Mouse (Mus musculus) liver, embryonic 16.5 days (tissue): ENCODE data around the gene Creld1. TPM values are rescaled to one million over a fixed set of nuclear protein-coding genes. Genes with fewer than 3 reads are reported as not detected.

Experiments
- ATAC-seq: fragments of 200-750 bp; cut with Nextera tagmentation; 2 replicates; pipeline ENCODE4 v1.8.0; 2017; ENCODE audit warnings: low read depth, mild to moderate bottlenecking, moderate number of reproducible peaks, moderate library complexity
- H3K27ac ChIP-seq: fragments of 300-500 bp; sonication (generic); 2 replicates; pipeline ENCODE4 v1.5.1; 2014; ENCODE audit warnings: mild to moderate bottlenecking, low read length
- H3K27me3 ChIP-seq: fragments of 300-500 bp; sonication (generic); 2 replicates; pipeline ENCODE4 v1.6.1; 2014; ENCODE audit warnings: low read depth, low read length, mixed read lengths; ENCODE audit not compliant: control insufficient read depth, insufficient read depth
- H3K36me3 ChIP-seq: fragments of 300-500 bp; sonication (generic); 2 replicates; pipeline ENCODE4 v1.6.1; 2014; ENCODE audit warnings: mild to moderate bottlenecking; ENCODE audit not compliant: control insufficient read depth, insufficient read depth
- H3K4me1 ChIP-seq: fragments of 300-500 bp; sonication (generic); 2 replicates; pipeline ENCODE4 v1.6.1; 2014; ENCODE audit warnings: low read depth, low read length, mixed read lengths; ENCODE audit not compliant: control insufficient read depth
- H3K4me2 ChIP-seq: fragments of 300-500 bp; sonication (generic); 2 replicates; pipeline ENCODE4 v1.6.1; 2014; ENCODE audit warnings: low read depth, low read length, mixed read lengths
- H3K4me3 ChIP-seq: fragments of 300-500 bp; sonication (generic); 2 replicates; pipeline ENCODE4 v1.5.1; 2014; ENCODE audit warnings: low read depth, mild to moderate bottlenecking, low read length
- H3K9ac ChIP-seq: fragments of 300-500 bp; sonication (generic); 2 replicates; pipeline ENCODE4 v1.6.1; 2014; ENCODE audit warnings: low read depth, low read length
- H3K9me3 ChIP-seq: fragments of 300-500 bp; sonication (generic); replicated peaks from 2 replicates; pipeline ENCODE4 v1.6.1; 2016; ENCODE audit warnings: low read length; ENCODE audit not compliant: control insufficient read depth
- WGBS: fragments of 180-500 bp; shearing (Covaris S2); extraction: QIAGEN DNeasy Blood & Tissue Kit; methylation state at CpG from one replicate; pipeline ENCODE4 v1.1.7; 2014; ENCODE audit not compliant: insufficient replicate concordance; 5-methylcytosine and 5-hydroxymethylcytosine counted together
- polyA plus RNA-seq: library from polyadenylated mRNA; unstranded; fragments of >200 nt; fragmentation: Nextera tagmentation; extraction: Ambion mirVana; gene quantifications from 2 replicates; pipeline ENCODE4 v1.2.1, GENCODE M21; 2015

Creld1 gene
- polyA plus RNA-seq, 1 experiment from 2014 or later, result 7.3 TPM

GRCm38 (mm10) chr6:113464040-113464439 lies 19.1 kb upstream of the Creld1 start:
- no peak for ATAC-seq
- 54% methylated on average over 7 of the region's 7 CpGs for WGBS
- Histone ChIP-seq H3K4me3 (no peak overlapping the region), H3K4me1 (no peaks in the 10 kb centered on the region; the same call in none of the 2 replicates), H3K27ac (no peak overlapping the region), H3K27me3 (no peaks in the 10 kb centered on the region), H3K9me3 (no peaks in the 10 kb centered on the region), H3K36me3 (no peaks in the 10 kb centered on the region), H3K9ac (no peak overlapping the region), H3K4me2 (no peak overlapping the region)

DNA sequence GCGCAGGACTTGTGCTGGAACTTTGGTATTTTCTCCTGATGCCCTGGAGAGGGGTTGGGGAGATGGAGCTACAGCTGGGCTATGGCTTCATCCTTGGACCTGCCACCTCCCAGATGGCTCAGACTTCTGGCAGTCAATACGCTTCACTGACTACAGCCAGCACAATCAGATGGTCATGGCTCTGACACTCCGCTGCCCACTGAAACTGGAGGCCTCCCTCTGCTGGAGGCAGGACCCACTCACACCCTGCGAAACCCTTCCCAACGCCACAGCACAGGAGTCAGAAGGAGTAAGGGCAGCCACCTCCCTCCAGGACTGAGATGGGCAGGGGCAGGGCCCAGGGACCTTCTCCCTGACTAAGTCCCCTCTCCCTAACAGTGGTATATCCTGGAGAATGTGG lies 17.5 kb upstream of the Creld1 start:
- Histone ChIP-seq H3K4me2 (no peak overlapping the region), H3K9ac (no peak overlapping the region), H3K9me3 (no peaks in the 10 kb centered on the region), H3K4me3 (no peak overlapping the region), H3K27ac (no peak overlapping the region), H3K36me3 (no peaks in the 10 kb centered on the region), H3K27me3 (peaks cover 13% of the 10 kb centered on the region), H3K4me1 (peaks cover 8% of the 10 kb centered on the region)
- ATAC-seq, result no peak
- 57% methylated on average over 5 of the region's 5 CpGs for WGBS

- WGBS, result 70% methylated on average over 3 of the region's 3 CpGs
Observed at GRCm38 (mm10) chr6:113468512-113468911, 14.6 kb upstream of the Creld1 start.

GRCm38 (mm10) chr6:113469021-113469420 lies 14.1 kb upstream of the Creld1 start:
- Histone ChIP-seq H3K27me3 (peaks cover 20% of the 10 kb centered on the region), H3K9me3 (no peaks in the 10 kb centered on the region), H3K4me3 (peak overlapping the region; percentile 47), H3K4me2 (peak overlapping the region; percentile 61), H3K36me3 (no peaks in the 10 kb centered on the region), H3K27ac (no peak overlapping the region), H3K4me1 (peaks cover 8% of the 10 kb centered on the region), H3K9ac (peak overlapping the region; percentile 5; the same call in 1 of the 2 replicates)
- 2% methylated on average over 9 of the region's 9 CpGs for WGBS
- 0 out of 2 replicates have a peak, but pooled peaks have one; percentile 47 for ATAC-seq

More at GRCm38 (mm10) chr6:113468512-113468911, 14.6 kb upstream of the Creld1 start:
- peaks cover 20% of the 10 kb centered on the region for H3K27me3 ChIP-seq
- H3K4me1 ChIP-seq, result peaks cover 8% of the 10 kb centered on the region
- no peaks in the 10 kb centered on the region for H3K36me3 ChIP-seq
- no peak for ATAC-seq
- no peak overlapping the region for H3K4me2 ChIP-seq
- H3K9me3 ChIP-seq, result no peaks in the 10 kb centered on the region
- H3K4me3 ChIP-seq, result no peak overlapping the region
- no peak overlapping the region; the same call in 1 of the 2 replicates for H3K9ac ChIP-seq
- H3K27ac ChIP-seq, result no peak overlapping the region

DNA sequence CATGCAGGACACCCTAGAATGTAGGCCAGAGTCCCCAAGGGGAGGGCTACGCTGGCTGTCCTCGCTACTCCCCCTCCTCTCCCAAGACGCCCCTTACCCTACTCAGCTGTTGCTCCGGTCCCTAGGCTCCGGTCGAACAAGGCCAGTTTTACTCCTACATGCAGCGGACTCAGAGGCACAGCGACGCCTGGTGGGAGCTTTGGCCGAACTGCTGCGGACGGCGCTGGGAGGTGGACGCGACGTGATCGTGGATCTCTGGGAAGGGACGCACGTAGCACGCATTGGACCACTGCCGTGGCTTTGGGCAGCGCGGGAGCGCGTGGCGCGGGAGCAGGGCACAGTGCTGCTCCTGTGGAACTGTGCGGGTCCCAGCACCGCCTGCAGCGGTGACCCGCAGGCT lies 13.7 kb upstream of the Creld1 start:
- Histone ChIP-seq H3K9ac (peak overlapping the region; percentile 31; the same call in 1 of the 2 replicates), H3K36me3 (no peaks in the 10 kb centered on the region), H3K4me2 (peak overlapping the region; percentile 61), H3K4me1 (peaks cover 8% of the 10 kb centered on the region), H3K27ac (no peak overlapping the region), H3K4me3 (peak overlapping the region; percentile 47), H3K27me3 (peaks cover 20% of the 10 kb centered on the region), H3K9me3 (no peaks in the 10 kb centered on the region)
- 2% methylated on average over 31 of the region's 31 CpGs for WGBS
- ATAC-seq, result peak; percentile 68

DNA sequence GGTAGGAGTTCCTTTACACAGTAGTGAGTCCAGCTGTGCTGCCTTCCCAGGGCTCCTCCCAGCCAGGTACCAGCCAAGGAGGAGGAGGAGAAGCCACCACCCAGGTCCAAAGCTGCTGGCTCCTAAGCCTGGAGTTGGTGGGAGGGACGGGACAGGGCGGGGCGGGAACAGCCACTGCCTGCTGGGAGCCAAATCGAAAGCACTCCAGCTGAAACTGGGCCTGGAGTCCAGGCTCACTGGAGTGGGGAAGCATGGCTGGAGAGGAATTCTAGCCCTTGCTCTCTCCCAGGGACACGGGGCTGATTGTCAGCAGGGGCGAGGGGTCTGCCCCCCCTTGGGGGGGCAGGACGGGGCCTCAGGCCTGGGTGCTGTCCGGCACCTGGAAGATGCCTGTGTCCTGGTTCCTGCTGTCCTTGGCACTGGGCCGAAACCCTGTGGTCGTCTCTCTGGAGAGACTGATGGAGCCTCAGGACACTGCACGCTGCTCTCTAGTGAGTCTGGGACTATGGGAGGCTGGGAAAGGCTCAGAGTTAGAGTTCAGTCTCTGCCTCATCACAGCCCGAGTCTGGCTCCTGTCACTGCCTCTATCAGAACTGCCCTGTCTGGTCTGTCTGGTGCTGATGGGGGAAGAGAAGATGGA lies 11.7 kb upstream of the Creld1 start, which contains the start of gene Il17rc:
TSS of gene Il17rc (plus strand) at position 131 of the 640 bp plus-strand sequence.
- Histone ChIP-seq H3K27me3 (peaks cover 20% of the 10 kb centered on the region), H3K4me2 (peak within 1 kb of the TSS; percentile 53), H3K4me3 (peak within 1 kb of the TSS; percentile 42), H3K27ac (no peak within 1 kb of the TSS), H3K36me3 (no peaks in the 10 kb centered on the region), H3K4me1 (peaks cover 8% of the 10 kb centered on the region), H3K9ac (no peak within 1 kb of the TSS; the same call in 1 of the 2 replicates), H3K9me3 (no peaks in the 10 kb centered on the region)
- 39% methylated on average over 12 of the region's 12 CpGs for WGBS
- peak; percentile 60 for ATAC-seq

DNA sequence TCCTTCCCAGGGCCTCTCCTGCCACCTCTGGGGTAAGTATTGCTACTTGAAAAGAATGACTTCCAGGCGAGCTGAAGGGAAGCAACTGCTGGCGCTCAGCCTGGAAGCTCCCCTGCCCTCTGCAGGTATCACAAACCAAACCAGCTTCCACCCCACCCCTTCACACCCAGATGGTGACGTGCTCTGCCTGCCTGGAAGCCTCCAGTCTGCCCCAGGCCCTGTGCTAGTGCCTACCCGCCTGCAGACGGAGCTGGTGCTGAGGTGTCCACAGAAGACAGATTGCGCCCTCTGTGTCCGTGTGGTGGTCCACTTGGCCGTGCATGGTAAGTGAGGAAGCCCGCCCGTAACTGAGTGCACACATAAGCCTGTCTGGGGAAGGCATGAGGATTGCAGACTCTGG lies 11.0 kb upstream of the Creld1 start:
- Histone ChIP-seq H3K27ac (no peak overlapping the region), H3K4me2 (peak overlapping the region; percentile 53; the same call in 1 of the 2 replicates), H3K9ac (no peak overlapping the region), H3K4me1 (peaks cover 8% of the 10 kb centered on the region), H3K27me3 (peaks cover 20% of the 10 kb centered on the region), H3K36me3 (no peaks in the 10 kb centered on the region), H3K4me3 (no peak overlapping the region), H3K9me3 (no peaks in the 10 kb centered on the region)
- 71% methylated on average over 10 of the region's 10 CpGs for WGBS
- ATAC-seq, result no peak

GRCm38 (mm10) chr6:113473246-113473645 lies 9.9 kb upstream of the Creld1 start:
- Histone ChIP-seq H3K9ac (no peak overlapping the region), H3K4me2 (no peak overlapping the region), H3K4me3 (no peak overlapping the region), H3K4me1 (peaks cover 8% of the 10 kb centered on the region), H3K36me3 (no peaks in the 10 kb centered on the region), H3K27me3 (peaks cover 20% of the 10 kb centered on the region), H3K27ac (no peak overlapping the region), H3K9me3 (no peaks in the 10 kb centered on the region)
- 17% methylated on average over 2 of the region's 2 CpGs for WGBS
- no peak for ATAC-seq

GRCm38 (mm10) chr6:113473715-113474114 lies 9.4 kb upstream of the Creld1 start:
- peaks cover 20% of the 10 kb centered on the region for H3K27me3 ChIP-seq

More at GRCm38 (mm10) chr6:113473715-113474114, 9.4 kb upstream of the Creld1 start:
- Histone ChIP-seq H3K4me1 (peaks cover 8% of the 10 kb centered on the region), H3K9me3 (no peaks in the 10 kb centered on the region), H3K4me2 (no peak overlapping the region), H3K4me3 (no peak overlapping the region), H3K36me3 (no peaks in the 10 kb centered on the region), H3K27ac (no peak overlapping the region), H3K9ac (no peak overlapping the region)
- 56% methylated on average over 6 of the region's 6 CpGs for WGBS
- no peak for ATAC-seq
